Mouse (Mus musculus): ENCODE results near the gene Pgd. TPM values are rescaled to one million over a fixed set of nuclear protein-coding genes. Genes with fewer than 3 reads are reported as not detected.

The Pgd gene
- polyA plus RNA-seq, 1 experiment from 2014 or later: 76.5 TPM

GRCm38 (mm10) chr4:149136982-149137770, 29.4 kb downstream of the Pgd start, which contains the start of gene Cenps:
TSS of gene Cenps (minus strand) at chr4:149137629.
- DNase-seq (ENCODE audit: low spot score): peak; percentile 99
- no peaks in the 10 kb centered on the region for H3K36me3 ChIP-seq (ENCODE audit: control insufficient read depth, insufficient read depth, low read length)
- peaks cover 5% of the 10 kb centered on the region; the same call in 1 of the 2 replicates for H3K4me1 ChIP-seq (replicated peaks; ENCODE audit: control insufficient read depth, insufficient read depth, low read length)
- 1% methylated on average over 68 of the region's 68 CpGs for WGBS
- H3K27me3 ChIP-seq (replicated peaks; ENCODE audit: control insufficient read depth, insufficient read depth, low read length): no peaks in the 10 kb centered on the region
- peak within 1 kb of the TSS; percentile 78 for H3K27ac ChIP-seq (ENCODE audit: low read depth)
- H3K9me3 ChIP-seq (ENCODE audit: control insufficient read depth, low read length): no peaks in the 10 kb centered on the region
- peak; percentile 90 for ATAC-seq (replicated peaks; ENCODE audit: low FRiP score, low TSS enrichment, low read depth)
- peak within 1 kb of the TSS; percentile 65 for H3K4me3 ChIP-seq (ENCODE audit: low read depth, low read length)
- peak within 1 kb of the TSS; percentile 69 for H3K4me2 ChIP-seq (ENCODE audit: low read length)
- peak within 1 kb of the TSS; percentile 68 for H3K9ac ChIP-seq (ENCODE audit: low read length)

- Histone ChIP-seq H3K9ac (ENCODE audit: low read length) (peak overlapping the region; percentile 68), H3K36me3 (ENCODE audit: control insufficient read depth, insufficient read depth, low read length) (peaks cover 6% of the 10 kb centered on the region; the same call in 1 of the 2 replicates), H3K9me3 (ENCODE audit: control insufficient read depth, low read length) (no peaks in the 10 kb centered on the region), H3K4me3 (ENCODE audit: low read depth, low read length) (peak overlapping the region; percentile 65), H3K27me3 (replicated peaks; ENCODE audit: control insufficient read depth, insufficient read depth, low read length) (no peaks in the 10 kb centered on the region), H3K4me1 (replicated peaks; ENCODE audit: control insufficient read depth, insufficient read depth, low read length) (peaks cover 5% of the 10 kb centered on the region; the same call in 1 of the 2 replicates), H3K4me2 (ENCODE audit: low read length) (peak overlapping the region; percentile 69), H3K27ac (ENCODE audit: low read depth) (0 out of 2 replicates have a peak overlapping the region, but pooled peaks have one; percentile 78)
- 69% methylated on average over 18 of the region's 18 CpGs for WGBS
- DNase-seq (ENCODE audit: low spot score) (no peak), ATAC-seq (replicated peaks; ENCODE audit: low FRiP score, low TSS enrichment, low read depth) (peak; percentile 14; the same call in 1 of the 2 replicates)
Measured at GRCm38 (mm10) chr4:149136116-149136850, 30.3 kb downstream of the Pgd start.

GRCm38 (mm10) chr4:149133395-149133794, 33.2 kb downstream of the Pgd start:
- no peak overlapping the region for H3K9ac ChIP-seq (ENCODE audit: low read length)
- ATAC-seq (replicated peaks; ENCODE audit: low FRiP score, low TSS enrichment, low read depth) (no peak), DNase-seq (ENCODE audit: low spot score) (no peak)
- H3K27me3 ChIP-seq (replicated peaks; ENCODE audit: control insufficient read depth, insufficient read depth, low read length): no peaks in the 10 kb centered on the region
- H3K4me3 ChIP-seq (ENCODE audit: low read depth, low read length): no peak overlapping the region
- peaks cover 5% of the 10 kb centered on the region; the same call in 1 of the 2 replicates for H3K4me1 ChIP-seq (replicated peaks; ENCODE audit: control insufficient read depth, insufficient read depth, low read length)
- WGBS: 78% methylated on average over 5 of the region's 5 CpGs
- H3K36me3 ChIP-seq (ENCODE audit: control insufficient read depth, insufficient read depth, low read length): peaks cover 22% of the 10 kb centered on the region
- no peaks in the 10 kb centered on the region for H3K9me3 ChIP-seq (ENCODE audit: control insufficient read depth, low read length)
- no peak overlapping the region for H3K27ac ChIP-seq (ENCODE audit: low read depth)
- H3K4me2 ChIP-seq (ENCODE audit: low read length): no peak overlapping the region

- no peaks in the 10 kb centered on the region for H3K9me3 ChIP-seq (ENCODE audit: control insufficient read depth, low read length)
- peaks cover 22% of the 10 kb centered on the region for H3K36me3 ChIP-seq (ENCODE audit: control insufficient read depth, insufficient read depth, low read length)
- H3K27ac ChIP-seq (ENCODE audit: low read depth): no peak overlapping the region
- H3K4me1 ChIP-seq (replicated peaks; ENCODE audit: control insufficient read depth, insufficient read depth, low read length): peaks cover 5% of the 10 kb centered on the region; the same call in 1 of the 2 replicates
- ATAC-seq (replicated peaks; ENCODE audit: low FRiP score, low TSS enrichment, low read depth): no peak
- H3K4me3 ChIP-seq (ENCODE audit: low read depth, low read length): no peak overlapping the region
- no peak for DNase-seq (ENCODE audit: low spot score)
- H3K4me2 ChIP-seq (ENCODE audit: low read length): no peak overlapping the region
- no peaks in the 10 kb centered on the region for H3K27me3 ChIP-seq (replicated peaks; ENCODE audit: control insufficient read depth, insufficient read depth, low read length)
- H3K9ac ChIP-seq (ENCODE audit: low read length): no peak overlapping the region
- 78% methylated on average over 21 of the region's 21 CpGs for WGBS
Measured at GRCm38 (mm10) chr4:149131789-149132565, 34.6 kb downstream of the Pgd start.

GRCm38 (mm10) chr4:149131021-149131752, 35.4 kb downstream of the Pgd start:
- Histone ChIP-seq H3K27me3 (replicated peaks; ENCODE audit: control insufficient read depth, insufficient read depth, low read length) (no peaks in the 10 kb centered on the region), H3K9ac (ENCODE audit: low read length) (no peak overlapping the region), H3K36me3 (ENCODE audit: control insufficient read depth, insufficient read depth, low read length) (peaks cover 22% of the 10 kb centered on the region), H3K4me2 (ENCODE audit: low read length) (no peak overlapping the region), H3K4me1 (replicated peaks; ENCODE audit: control insufficient read depth, insufficient read depth, low read length) (peaks cover 3% of the 10 kb centered on the region; the same call in 1 of the 2 replicates), H3K9me3 (ENCODE audit: control insufficient read depth, low read length) (no peaks in the 10 kb centered on the region), H3K4me3 (ENCODE audit: low read depth, low read length) (no peak overlapping the region), H3K27ac (ENCODE audit: low read depth) (no peak overlapping the region)
- DNase-seq (ENCODE audit: low spot score) (no peak), ATAC-seq (replicated peaks; ENCODE audit: low FRiP score, low TSS enrichment, low read depth) (no peak)
- 90% methylated on average over 23 of the region's 23 CpGs for WGBS

- H3K27me3 ChIP-seq (replicated peaks; ENCODE audit: control insufficient read depth, insufficient read depth, low read length): no peaks in the 10 kb centered on the region
- H3K4me2 ChIP-seq (ENCODE audit: low read length): no peak overlapping the region
- H3K4me3 ChIP-seq (ENCODE audit: low read depth, low read length): no peak overlapping the region
- no peaks in the 10 kb centered on the region for H3K9me3 ChIP-seq (ENCODE audit: control insufficient read depth, low read length)
- no peak for DNase-seq (ENCODE audit: low spot score)
- no peak overlapping the region for H3K27ac ChIP-seq (ENCODE audit: low read depth)
- peaks cover 22% of the 10 kb centered on the region for H3K36me3 ChIP-seq (ENCODE audit: control insufficient read depth, insufficient read depth, low read length)
- peaks cover 8% of the 10 kb centered on the region; the same call in 1 of the 2 replicates for H3K4me1 ChIP-seq (replicated peaks; ENCODE audit: control insufficient read depth, insufficient read depth, low read length)
- no peak overlapping the region for H3K9ac ChIP-seq (ENCODE audit: low read length)
- 75% methylated on average over 18 of the region's 18 CpGs for WGBS
- ATAC-seq (replicated peaks; ENCODE audit: low FRiP score, low TSS enrichment, low read depth): no peak
Measured at GRCm38 (mm10) chr4:149128467-149128866, 38.1 kb downstream of the Pgd start.

- 86% methylated on average over 11 of the region's 11 CpGs for WGBS
- H3K4me3 ChIP-seq (ENCODE audit: low read depth, low read length): no peak within 1 kb of the TSS
- no peak within 1 kb of the TSS for H3K4me2 ChIP-seq (ENCODE audit: low read length)
- H3K27ac ChIP-seq (ENCODE audit: low read depth): no peak within 1 kb of the TSS
- peaks cover 20% of the 10 kb centered on the region for H3K36me3 ChIP-seq (ENCODE audit: control insufficient read depth, insufficient read depth, low read length)
- no peaks in the 10 kb centered on the region for H3K27me3 ChIP-seq (replicated peaks; ENCODE audit: control insufficient read depth, insufficient read depth, low read length)
- ATAC-seq (replicated peaks; ENCODE audit: low FRiP score, low TSS enrichment, low read depth): no peak
- H3K9ac ChIP-seq (ENCODE audit: low read length): no peak within 1 kb of the TSS
- H3K4me1 ChIP-seq (replicated peaks; ENCODE audit: control insufficient read depth, insufficient read depth, low read length): peaks cover 8% of the 10 kb centered on the region; the same call in 1 of the 2 replicates
- no peak for DNase-seq (ENCODE audit: low spot score)
- H3K9me3 ChIP-seq (ENCODE audit: control insufficient read depth, low read length): no peaks in the 10 kb centered on the region
Measured at GRCm38 (mm10) chr4:149126663-149127062, 39.9 kb downstream of the Pgd start, which contains the start of gene Cort. TSS of gene Cort (minus strand) at chr4:149126763.
